Mouse (Mus musculus): Measurements from ENCODE around the gene Ap1m1. TPM values are rescaled to one million over a fixed set of nuclear protein-coding genes. Genes with fewer than 3 reads are reported as not detected.

The Ap1m1 gene
- polyA plus RNA-seq, 1 experiment from 2014 or later: 197 TPM

- Histone ChIP-seq H3K4me1 (no peaks in the 10 kb centered on the region), H3K4me3 (no peak overlapping the region), H3K27me3 (no peaks in the 10 kb centered on the region), H3K4me2 (replicated peaks) (no peak overlapping the region), H3K9ac (no peak overlapping the region), H3K9me3 (replicated peaks) (no peaks in the 10 kb centered on the region), H3K27ac (no peak overlapping the region), H3K36me3 (no peaks in the 10 kb centered on the region)
- WGBS: 71% methylated on average over 1 of the region's 1 CpGs
- no peak for ATAC-seq (ENCODE audit: low FRiP score)
Observed at GRCm38 (mm10) chr8:72273111-72273770, 33.4 kb downstream of the Ap1m1 start.

- no peak for ATAC-seq (ENCODE audit: low FRiP score)
- H3K36me3 ChIP-seq: no peaks in the 10 kb centered on the region
- H3K4me1 ChIP-seq: no peaks in the 10 kb centered on the region
- no peaks in the 10 kb centered on the region for H3K27me3 ChIP-seq
- no peak overlapping the region for H3K27ac ChIP-seq
- no peak overlapping the region for H3K4me3 ChIP-seq
- WGBS: 85% methylated on average over 5 of the region's 5 CpGs
- H3K9ac ChIP-seq: no peak overlapping the region
- no peaks in the 10 kb centered on the region for H3K9me3 ChIP-seq (replicated peaks)
- no peak overlapping the region for H3K4me2 ChIP-seq (replicated peaks)
Observed at GRCm38 (mm10) chr8:72273807-72274206, 34.0 kb downstream of the Ap1m1 start.

- Histone ChIP-seq H3K27me3 (no peaks in the 10 kb centered on the region), H3K4me2 (replicated peaks) (no peak overlapping the region), H3K4me3 (no peak overlapping the region), H3K27ac (no peak overlapping the region), H3K9me3 (replicated peaks) (no peaks in the 10 kb centered on the region), H3K4me1 (0 out of 2 replicates have a peak, but pooled peaks cover 5% of the 10 kb centered on the region), H3K36me3 (no peaks in the 10 kb centered on the region), H3K9ac (no peak overlapping the region)
- ATAC-seq (ENCODE audit: low FRiP score): no peak
- WGBS: 82% methylated on average over 3 of the region's 3 CpGs
Observed at GRCm38 (mm10) chr8:72277244-72277643, 37.4 kb downstream of the Ap1m1 start.

- Histone ChIP-seq H3K27me3 (no peaks in the 10 kb centered on the region), H3K9ac (no peak overlapping the region), H3K27ac (no peak overlapping the region), H3K4me3 (no peak overlapping the region), H3K4me2 (replicated peaks) (no peak overlapping the region), H3K4me1 (0 out of 2 replicates have a peak, but pooled peaks cover 5% of the 10 kb centered on the region), H3K36me3 (no peaks in the 10 kb centered on the region), H3K9me3 (replicated peaks) (no peaks in the 10 kb centered on the region)
- no peak for ATAC-seq (ENCODE audit: low FRiP score)
- 78% methylated on average over 7 of the region's 7 CpGs for WGBS
Observed at GRCm38 (mm10) chr8:72279151-72279550, 39.3 kb downstream of the Ap1m1 start.

GRCm38 (mm10) chr8:72281634-72282033 lies 41.8 kb downstream of the Ap1m1 start:
- no peak for ATAC-seq (ENCODE audit: low FRiP score)
- no peak overlapping the region for H3K4me2 ChIP-seq (replicated peaks)
- H3K36me3 ChIP-seq: no peaks in the 10 kb centered on the region
- H3K9me3 ChIP-seq (replicated peaks): no peaks in the 10 kb centered on the region
- H3K9ac ChIP-seq: no peak overlapping the region
- H3K27ac ChIP-seq: no peak overlapping the region
- H3K27me3 ChIP-seq: 0 out of 2 replicates have a peak, but pooled peaks cover 2% of the 10 kb centered on the region
- 0 out of 2 replicates have a peak, but pooled peaks cover 5% of the 10 kb centered on the region for H3K4me1 ChIP-seq
- H3K4me3 ChIP-seq: no peak overlapping the region
- WGBS: 46% methylated on average over 3 of the region's 3 CpGs

- 0 out of 2 replicates have a peak, but pooled peaks cover 5% of the 10 kb centered on the region for H3K4me1 ChIP-seq
- H3K9me3 ChIP-seq (replicated peaks): no peaks in the 10 kb centered on the region
- no peaks in the 10 kb centered on the region for H3K36me3 ChIP-seq
- no peak overlapping the region for H3K4me2 ChIP-seq (replicated peaks)
- no peak for ATAC-seq (ENCODE audit: low FRiP score)
- WGBS: 78% methylated on average over 4 of the region's 4 CpGs
- H3K27ac ChIP-seq: no peak overlapping the region
- H3K9ac ChIP-seq: no peak overlapping the region
- 0 out of 2 replicates have a peak, but pooled peaks cover 2% of the 10 kb centered on the region for H3K27me3 ChIP-seq
- no peak overlapping the region for H3K4me3 ChIP-seq
Observed at GRCm38 (mm10) chr8:72285285-72285684, 45.5 kb downstream of the Ap1m1 start.

GRCm38 (mm10) chr8:72289051-72289450 lies 49.2 kb downstream of the Ap1m1 start:
- Histone ChIP-seq H3K9me3 (replicated peaks) (no peaks in the 10 kb centered on the region), H3K4me2 (replicated peaks) (no peak overlapping the region), H3K9ac (no peak overlapping the region), H3K4me1 (no peaks in the 10 kb centered on the region), H3K27me3 (0 out of 2 replicates have a peak, but pooled peaks cover 2% of the 10 kb centered on the region), H3K4me3 (no peak overlapping the region), H3K36me3 (no peaks in the 10 kb centered on the region), H3K27ac (no peak overlapping the region)
- no peak for ATAC-seq (ENCODE audit: low FRiP score)

GRCm38 (mm10) chr8:72291104-72291503 lies 51.3 kb downstream of the Ap1m1 start:
- no peak overlapping the region for H3K4me3 ChIP-seq
- no peak for ATAC-seq (ENCODE audit: low FRiP score)
- H3K36me3 ChIP-seq: no peaks in the 10 kb centered on the region
- no peaks in the 10 kb centered on the region for H3K9me3 ChIP-seq (replicated peaks)
- 83% methylated on average over 2 of the region's 2 CpGs for WGBS
- H3K9ac ChIP-seq: no peak overlapping the region
- H3K27ac ChIP-seq: no peak overlapping the region
- H3K27me3 ChIP-seq: no peaks in the 10 kb centered on the region
- H3K4me1 ChIP-seq: 0 out of 2 replicates have a peak, but pooled peaks cover 3% of the 10 kb centered on the region
- H3K4me2 ChIP-seq (replicated peaks): no peak overlapping the region

GRCm38 (mm10) chr8:72293309-72293708 lies 53.5 kb downstream of the Ap1m1 start:
- Histone ChIP-seq H3K4me3 (no peak overlapping the region), H3K36me3 (no peaks in the 10 kb centered on the region), H3K27ac (no peak overlapping the region), H3K27me3 (no peaks in the 10 kb centered on the region), H3K4me1 (0 out of 2 replicates have a peak, but pooled peaks cover 3% of the 10 kb centered on the region), H3K9ac (no peak overlapping the region), H3K4me2 (replicated peaks) (no peak overlapping the region), H3K9me3 (replicated peaks) (no peaks in the 10 kb centered on the region)
- ATAC-seq (ENCODE audit: low FRiP score): no peak

GRCm38 (mm10) chr8:72295125-72295524 lies 55.3 kb downstream of the Ap1m1 start:
- Histone ChIP-seq H3K4me1 (0 out of 2 replicates have a peak, but pooled peaks cover 3% of the 10 kb centered on the region), H3K4me2 (replicated peaks) (no peak overlapping the region), H3K27me3 (no peaks in the 10 kb centered on the region), H3K9ac (no peak overlapping the region), H3K27ac (no peak overlapping the region), H3K36me3 (no peaks in the 10 kb centered on the region), H3K4me3 (no peak overlapping the region), H3K9me3 (replicated peaks) (no peaks in the 10 kb centered on the region)
- 79% methylated on average over 3 of the region's 3 CpGs for WGBS
- ATAC-seq (ENCODE audit: low FRiP score): no peak

GRCm38 (mm10) chr8:72295679-72296078 lies 55.9 kb downstream of the Ap1m1 start:
- Histone ChIP-seq H3K4me2 (replicated peaks) (no peak overlapping the region), H3K27ac (no peak overlapping the region), H3K9ac (no peak overlapping the region), H3K4me3 (no peak overlapping the region), H3K36me3 (no peaks in the 10 kb centered on the region), H3K4me1 (0 out of 2 replicates have a peak, but pooled peaks cover 3% of the 10 kb centered on the region), H3K27me3 (no peaks in the 10 kb centered on the region), H3K9me3 (replicated peaks) (no peaks in the 10 kb centered on the region)
- 53% methylated on average over 8 of the region's 8 CpGs for WGBS
- no peak for ATAC-seq (ENCODE audit: low FRiP score)

- no peak for ATAC-seq (ENCODE audit: low FRiP score)
- H3K4me3 ChIP-seq: no peak overlapping the region
- H3K36me3 ChIP-seq: no peaks in the 10 kb centered on the region
- H3K27me3 ChIP-seq: no peaks in the 10 kb centered on the region
- H3K4me1 ChIP-seq: 0 out of 2 replicates have a peak, but pooled peaks cover 3% of the 10 kb centered on the region
- no peak overlapping the region for H3K27ac ChIP-seq
- no peaks in the 10 kb centered on the region for H3K9me3 ChIP-seq (replicated peaks)
- H3K9ac ChIP-seq: no peak overlapping the region
- H3K4me2 ChIP-seq (replicated peaks): no peak overlapping the region
- 96% methylated on average over 8 of the region's 8 CpGs for WGBS
Observed at GRCm38 (mm10) chr8:72296561-72296960, 56.7 kb downstream of the Ap1m1 start.

- Histone ChIP-seq H3K4me2 (replicated peaks) (no peak overlapping the region), H3K4me3 (no peak overlapping the region), H3K27me3 (no peaks in the 10 kb centered on the region), H3K9ac (no peak overlapping the region), H3K36me3 (no peaks in the 10 kb centered on the region), H3K4me1 (0 out of 2 replicates have a peak, but pooled peaks cover 3% of the 10 kb centered on the region), H3K9me3 (replicated peaks) (no peaks in the 10 kb centered on the region), H3K27ac (no peak overlapping the region)
- no peak for ATAC-seq (ENCODE audit: low FRiP score)
- WGBS: 93% methylated on average over 1 of the region's 1 CpGs
Observed at GRCm38 (mm10) chr8:72298928-72299327, 59.1 kb downstream of the Ap1m1 start.

Measured in hindbrain, embryonic 12.5 days (tissue).